Mouse (Mus musculus): Measurements from ENCODE around the gene Olfr1265.

The Olfr1265 gene

GRCm38 (mm10) chr2:90035037-90035436 is at the start of gene Olfr1265:
Gene Olfr1265, plus strand, starts transcription at chr2:90035337.
- DNase-seq (ENCODE audit: extremely low read depth, low read depth), result no peak

GRCm38 (mm10) chr2:89990921-89991320 is 44.2 kb upstream of the Olfr1265 start, which contains the start of gene Olfr1261:
Gene Olfr1261, plus strand, starts transcription at chr2:89991221.
- no peak for DNase-seq (ENCODE audit: extremely low read depth, low read depth)

- DNase-seq (ENCODE audit: extremely low read depth, low read depth), result no peak
Measured at GRCm38 (mm10) chr2:89999845-90000244, 35.3 kb upstream of the Olfr1265 start, which contains the start of gene Olfr1262. Gene Olfr1262, plus strand, starts transcription at chr2:90000145.

- DNase-seq (ENCODE audit: extremely low read depth, low read depth), result no peak
Measured at GRCm38 (mm10) chr2:90011831-90012230, 23.3 kb upstream of the Olfr1265 start, which contains the start of gene Olfr1263. Gene Olfr1263, plus strand, starts transcription at chr2:90012131.

GRCm38 (mm10) chr2:90025477-90025876 is 9.7 kb upstream of the Olfr1265 start, which contains the start of gene Olfr1264:
Gene Olfr1264, minus strand, starts transcription at chr2:90025577.
- DNase-seq (ENCODE audit: extremely low read depth, low read depth), result no peak

GRCm38 (mm10) chr2:90063494-90063893 is 28.4 kb downstream of the Olfr1265 start, which contains the start of gene Olfr140:
Gene Olfr140, minus strand, starts transcription at chr2:90063594.
- no peak for DNase-seq (ENCODE audit: extremely low read depth, low read depth)

- DNase-seq (ENCODE audit: extremely low read depth, low read depth), result no peak
Measured at GRCm38 (mm10) chr2:90070065-90070464, 34.9 kb downstream of the Olfr1265 start.

Measured in MEL-GATA-1-ER (cell line).